Mouse (Mus musculus) neural tube, embryonic 13.5 days (tissue): ENCODE results near the gene Fam187b. TPM values are rescaled to one million over a fixed set of nuclear protein-coding genes. Genes with fewer than 3 reads are reported as not detected.
A peak's percentile ranks its signal among the peaks of the same experiment; 100 is the strongest.
"Not testable (repeated sequence)": the region's sequence is repeated elsewhere in the genome, so short reads cannot be mapped to it uniquely, and the experiment has no call there.

Experiments
- ATAC-seq: fragments of 200-750 bp; cut with Nextera tagmentation; 2 replicates; pipeline ENCODE4 v1.8.0; 2017; ENCODE audit warnings: low read depth, mild to moderate bottlenecking, moderate TSS enrichment, moderate library complexity
- H3K27ac ChIP-seq: fragments of 300-500 bp; sonication (generic); replicated peaks from 2 replicates; pipeline ENCODE4 v1.5.1; 2015; ENCODE audit warnings: moderate library complexity, mild to moderate bottlenecking, inconsistent platforms
- H3K27me3 ChIP-seq: fragments of 300-500 bp; sonication (generic); 2 replicates; pipeline ENCODE4 v1.6.1; 2015; ENCODE audit warnings: mild to moderate bottlenecking, inconsistent platforms
- H3K36me3 ChIP-seq: fragments of 300-500 bp; sonication (generic); 2 replicates; pipeline ENCODE4 v1.6.1; 2015; ENCODE audit warnings: mild to moderate bottlenecking, inconsistent platforms
- H3K4me1 ChIP-seq: fragments of 300-500 bp; sonication (generic); replicated peaks from 2 replicates; pipeline ENCODE4 v1.6.1; 2015; ENCODE audit warnings: inconsistent platforms
- H3K4me2 ChIP-seq: fragments of 300-500 bp; sonication (generic); 2 replicates; pipeline ENCODE4 v1.6.1; 2015; ENCODE audit warnings: inconsistent platforms, mild to moderate bottlenecking, moderate library complexity
- H3K4me3 ChIP-seq: fragments of 300-500 bp; sonication (generic); 2 replicates; pipeline ENCODE4 v1.5.1; 2015; ENCODE audit warnings: mild to moderate bottlenecking, inconsistent platforms
- H3K9ac ChIP-seq: fragments of 300-500 bp; sonication (generic); 2 replicates; pipeline ENCODE4 v1.6.1; 2015; ENCODE audit warnings: moderate library complexity, mild to moderate bottlenecking, inconsistent platforms
- H3K9me3 ChIP-seq: fragments of 300-500 bp; sonication (generic); 2 replicates; pipeline ENCODE4 v1.6.1; 2016; ENCODE audit warnings: inconsistent platforms
- WGBS: fragments of 180-500 bp; shearing (Covaris S2); methylation state at CpG from one replicate; pipeline ENCODE4 v1.1.7; 2015; 5-methylcytosine and 5-hydroxymethylcytosine counted together
- polyA plus RNA-seq: library from polyadenylated mRNA; unstranded; fragments of >200 nt; fragmentation: Nextera tagmentation; extraction: Ambion mirVana; gene quantifications from 2 replicates; pipeline ENCODE4 v1.2.1, GENCODE M21; 2015

The Fam187b gene
- 0.25 and 0.53 TPM in 2 replicates for polyA plus RNA-seq

GRCm38 (mm10) chr7:30973501-30974289, at the start of gene Fam187b:
TSS of gene Fam187b (plus strand) at chr7:30973790.
- peak within 1 kb of the TSS; percentile 58 for H3K4me2 ChIP-seq
- no peak within 1 kb of the TSS for H3K27ac ChIP-seq
- WGBS, result 1% methylated on average over 37 of the region's 37 CpGs
- no peaks in the 10 kb centered on the region for H3K9me3 ChIP-seq
- peaks cover 10% of the 10 kb centered on the region for H3K4me1 ChIP-seq
- peak within 1 kb of the TSS; percentile 42 for H3K9ac ChIP-seq
- ATAC-seq, result peak; percentile 72
- peaks cover 24% of the 10 kb centered on the region for H3K27me3 ChIP-seq
- H3K4me3 ChIP-seq, result peak within 1 kb of the TSS; percentile 33
- H3K36me3 ChIP-seq, result no peaks in the 10 kb centered on the region

GRCm38 (mm10) chr7:30924071-30924470, 49.5 kb upstream of the Fam187b start:
- no peaks in the 10 kb centered on the region for H3K27me3 ChIP-seq

GRCm38 (mm10) chr7:30924581-30924980, 49.0 kb upstream of the Fam187b start, which contains the start of gene Hamp2:
TSS of gene Hamp2 (minus strand) at chr7:30924681.
- not testable (repeated sequence) for ATAC-seq, H3K9ac ChIP-seq, H3K27ac ChIP-seq, H3K27me3 ChIP-seq, H3K4me1 ChIP-seq, H3K9me3 ChIP-seq, H3K4me3 ChIP-seq, H3K36me3 ChIP-seq, H3K4me2 ChIP-seq
- 68% methylated on average over 2 of the region's 2 CpGs for WGBS

More at GRCm38 (mm10) chr7:30924071-30924470, 49.5 kb upstream of the Fam187b start:
- WGBS, result 71% methylated on average over 3 of the region's 3 CpGs
- no peak overlapping the region for H3K4me2 ChIP-seq
- H3K9ac ChIP-seq, result no peak overlapping the region
- ATAC-seq, result no peak
- no peak overlapping the region for H3K4me3 ChIP-seq
- no peaks in the 10 kb centered on the region for H3K36me3 ChIP-seq
- no peaks in the 10 kb centered on the region for H3K4me1 ChIP-seq
- H3K9me3 ChIP-seq, result no peaks in the 10 kb centered on the region
- no peak overlapping the region for H3K27ac ChIP-seq

GRCm38 (mm10) chr7:30935422-30936099, 38.0 kb upstream of the Fam187b start:
- not testable (repeated sequence) for H3K9me3 ChIP-seq, H3K4me3 ChIP-seq, ATAC-seq, H3K27ac ChIP-seq, H3K27me3 ChIP-seq, H3K9ac ChIP-seq, H3K4me2 ChIP-seq, H3K36me3 ChIP-seq, H3K4me1 ChIP-seq
- WGBS, result 85% methylated on average over 6 of the region's 6 CpGs

- H3K27me3 ChIP-seq, H3K4me1 ChIP-seq, H3K9me3 ChIP-seq, H3K4me3 ChIP-seq, ATAC-seq, H3K9ac ChIP-seq, H3K4me2 ChIP-seq, H3K27ac ChIP-seq, H3K36me3 ChIP-seq: not testable (repeated sequence)
- 77% methylated on average over 1 of the region's 1 CpGs for WGBS
Observed at GRCm38 (mm10) chr7:30940070-30940469, 33.5 kb upstream of the Fam187b start.

- not testable (repeated sequence) for H3K27me3 ChIP-seq, ATAC-seq, H3K4me1 ChIP-seq, H3K9me3 ChIP-seq, H3K4me3 ChIP-seq, H3K9ac ChIP-seq, H3K27ac ChIP-seq, H3K4me2 ChIP-seq
- WGBS, result 65% methylated on average over 3 of the region's 3 CpGs
- peaks cover 15% of the 10 kb centered on the region for H3K36me3 ChIP-seq
Observed at GRCm38 (mm10) chr7:30942365-30942764, 31.2 kb upstream of the Fam187b start.

GRCm38 (mm10) chr7:30943909-30944635, 29.5 kb upstream of the Fam187b start, which contains the start of gene Hamp:
TSS of gene Hamp (minus strand) at chr7:30944032.
- 78% methylated on average over 9 of the region's 9 CpGs for WGBS
- Histone ChIP-seq H3K4me3 (no peak within 1 kb of the TSS), H3K9ac (no peak within 1 kb of the TSS), H3K36me3 (peaks cover 24% of the 10 kb centered on the region), H3K4me1 (no peaks in the 10 kb centered on the region), H3K4me2 (no peak within 1 kb of the TSS), H3K27ac (no peak within 1 kb of the TSS), H3K27me3 (no peaks in the 10 kb centered on the region), H3K9me3 (no peaks in the 10 kb centered on the region)
- no peak for ATAC-seq

- H3K4me1 ChIP-seq, H3K9me3 ChIP-seq, ATAC-seq, H3K27me3 ChIP-seq, H3K9ac ChIP-seq, H3K27ac ChIP-seq, H3K4me3 ChIP-seq, H3K4me2 ChIP-seq: not testable (repeated sequence)
- WGBS, result 67% methylated on average over 2 of the region's 2 CpGs
- peaks cover 30% of the 10 kb centered on the region for H3K36me3 ChIP-seq
Observed at GRCm38 (mm10) chr7:30944706-30945105, 28.9 kb upstream of the Fam187b start.

- WGBS, result 93% methylated on average over 7 of the region's 7 CpGs
- ATAC-seq, H3K4me3 ChIP-seq, H3K4me2 ChIP-seq, H3K27me3 ChIP-seq, H3K9ac ChIP-seq, H3K4me1 ChIP-seq, H3K27ac ChIP-seq, H3K9me3 ChIP-seq: not testable (repeated sequence)
- H3K36me3 ChIP-seq, result peaks cover 38% of the 10 kb centered on the region
Observed at GRCm38 (mm10) chr7:30945466-30945865, 28.1 kb upstream of the Fam187b start.

GRCm38 (mm10) chr7:30945876-30946275, 27.7 kb upstream of the Fam187b start:
- Histone ChIP-seq H3K36me3 (peaks cover 42% of the 10 kb centered on the region), H3K27ac (no peak overlapping the region), H3K9me3 (no peaks in the 10 kb centered on the region), H3K4me3 (no peak overlapping the region), H3K9ac (no peak overlapping the region), H3K27me3 (no peaks in the 10 kb centered on the region), H3K4me1 (no peaks in the 10 kb centered on the region), H3K4me2 (no peak overlapping the region)
- no peak for ATAC-seq
- 96% methylated on average over 7 of the region's 7 CpGs for whole genome bisulfite sequencing

- not testable (repeated sequence) for H3K4me2 ChIP-seq, H3K27ac ChIP-seq, H3K4me3 ChIP-seq, ATAC-seq, H3K9ac ChIP-seq, H3K27me3 ChIP-seq, H3K9me3 ChIP-seq
- H3K4me1 ChIP-seq, result peaks cover 16% of the 10 kb centered on the region
- 94% methylated on average over 3 of the region's 3 CpGs for WGBS
- peaks cover 81% of the 10 kb centered on the region for H3K36me3 ChIP-seq
Observed at GRCm38 (mm10) chr7:30949902-30950301, 23.7 kb upstream of the Fam187b start.
